Mouse (Mus musculus) frontal cortex, postnatal 10 days (tissue): ENCODE data around the gene Rpl35a.
"Not testable (repeated sequence)": the region's sequence is repeated elsewhere in the genome, so short reads cannot be mapped to it uniquely, and the experiment has no call there.

Source experiments
- DNase-seq, 2 experiments: peaks; one replicate each; pipeline ENCODE4 v3.0.0; 2022; ENCODE audit warnings: low spot score in 2 of 2, mixed read lengths in 1 of 2

Gene Rpl35a

GRCm38 (mm10) chr16:33055655-33056054 is 598 bp upstream of the Rpl35a start:
- no peak for DNase-seq

- no peak for DNase-seq
These were observed 533 bp downstream of the Rpl35a start for GRCm38 (mm10) chr16:33056786-33057185.

- DNase-seq: no peak
These were observed 1.8 kb downstream of the Rpl35a start for GRCm38 (mm10) chr16:33058033-33058432.

GRCm38 (mm10) chr16:33058656-33059055 is 2.4 kb downstream of the Rpl35a start:
- DNase-seq: not testable (repeated sequence)

- no peak for DNase-seq
These were observed 3.2 kb downstream of the Rpl35a start for GRCm38 (mm10) chr16:33059471-33059870.

GRCm38 (mm10) chr16:33060926-33061325 is 4.7 kb downstream of the Rpl35a start:
- DNase-seq: no peak

GRCm38 (mm10) chr16:33061400-33061799 is 5.1 kb downstream of the Rpl35a start:
- DNase-seq: no peak

- peak; percentile 80 to 88 for DNase-seq
These were observed 5.9 kb downstream of the Rpl35a start, which contains the start of gene Lmln for GRCm38 (mm10) chr16:33062024-33062681. Gene Lmln, plus strand, starts transcription at chr16:33062521.

- DNase-seq: peak in 1 of 2 experiments; percentile 53
These were observed 6.5 kb downstream of the Rpl35a start for GRCm38 (mm10) chr16:33062682-33063131.

GRCm38 (mm10) chr16:33063267-33063666 is 7.0 kb downstream of the Rpl35a start:
- DNase-seq: no peak

- DNase-seq: no peak
These were observed 8.4 kb downstream of the Rpl35a start for GRCm38 (mm10) chr16:33064636-33065035.

GRCm38 (mm10) chr16:33070928-33071327 is 14.7 kb downstream of the Rpl35a start:
- DNase-seq: no peak

GRCm38 (mm10) chr16:33072871-33073557 is 16.8 kb downstream of the Rpl35a start:
- DNase-seq: no peak

GRCm38 (mm10) chr16:33074967-33075366 is 18.7 kb downstream of the Rpl35a start:
- no peak for DNase-seq

GRCm38 (mm10) chr16:33076078-33076477 is 19.8 kb downstream of the Rpl35a start:
- no peak for DNase-seq

- DNase-seq: no peak
These were observed 20.9 kb downstream of the Rpl35a start for GRCm38 (mm10) chr16:33077069-33077627.

GRCm38 (mm10) chr16:33080063-33080462 is 23.8 kb downstream of the Rpl35a start:
- no peak for DNase-seq

GRCm38 (mm10) chr16:33082951-33083350 is 26.7 kb downstream of the Rpl35a start:
- DNase-seq: no peak

- no peak for DNase-seq
These were observed 27.7 kb downstream of the Rpl35a start for GRCm38 (mm10) chr16:33083996-33084395.

- DNase-seq: no peak
These were observed 29.4 kb downstream of the Rpl35a start for GRCm38 (mm10) chr16:33085666-33086065.
